Mouse (Mus musculus) megakaryocyte, embryonic 14.5 days (primary cell): Measurements from ENCODE around the gene Cdh20.

Experiments
- FLI1 ChIP-seq: IDR thresholded peaks from 2 replicates; pipeline ENCODE4 v1.6.1; 2012; ENCODE audit warnings: low read length, inconsistent platforms, mixed read lengths
- GATA1 ChIP-seq: IDR thresholded peaks from 3 replicates; pipeline ENCODE4 v1.6.1; 2012; ENCODE audit warnings: mixed read lengths, low read length, inconsistent platforms, borderline replicate concordance

GRCm38 (mm10) chr1:104987526-104987925, 219.2 kb downstream of the Cdh20 start:
- TF ChIP-seq GATA1 (no peak), FLI1 (no peak)
